Mouse (Mus musculus): ENCODE data around the gene Clmp.
"Not testable (repeated sequence)": the region's sequence is repeated elsewhere in the genome, so short reads cannot be mapped to it uniquely, and the experiment has no call there.

Gene Clmp

GRCm38 (mm10) chr9:40730701-40731590 lies 45.2 kb downstream of the Clmp start:
- no peak for DNase-seq (ENCODE audit: low read depth, low spot score)

- no peak for DNase-seq (ENCODE audit: low read depth, low spot score)
Observed at GRCm38 (mm10) chr9:40731591-40732048, 45.9 kb downstream of the Clmp start.

GRCm38 (mm10) chr9:40732302-40732701 lies 46.5 kb downstream of the Clmp start:
- DNase-seq (ENCODE audit: low read depth, low spot score): no peak

GRCm38 (mm10) chr9:40737117-40737516 lies 51.4 kb downstream of the Clmp start:
- no peak for DNase-seq (ENCODE audit: low read depth, low spot score)

- no peak for DNase-seq (ENCODE audit: low read depth, low spot score)
Observed at GRCm38 (mm10) chr9:40743525-40744034, 57.8 kb downstream of the Clmp start.

- DNase-seq (ENCODE audit: low read depth, low spot score): no peak
Observed at GRCm38 (mm10) chr9:40744233-40744632, 58.5 kb downstream of the Clmp start.

GRCm38 (mm10) chr9:40746796-40747195 lies 61.0 kb downstream of the Clmp start:
- DNase-seq (ENCODE audit: low read depth, low spot score): no peak

GRCm38 (mm10) chr9:40747249-40747648 lies 61.5 kb downstream of the Clmp start:
- no peak for DNase-seq (ENCODE audit: low read depth, low spot score)

GRCm38 (mm10) chr9:40749832-40750620 lies 64.3 kb downstream of the Clmp start:
- DNase-seq (ENCODE audit: low read depth, low spot score): no peak

- no peak for DNase-seq (ENCODE audit: low read depth, low spot score)
Observed at GRCm38 (mm10) chr9:40751749-40752148, 66.0 kb downstream of the Clmp start.

- no peak for DNase-seq (ENCODE audit: low read depth, low spot score)
Observed at GRCm38 (mm10) chr9:40756401-40756800, 70.6 kb downstream of the Clmp start.

GRCm38 (mm10) chr9:40757105-40757626 lies 71.4 kb downstream of the Clmp start:
- DNase-seq (ENCODE audit: low read depth, low spot score): peak; percentile 41

- peak; percentile 57 for DNase-seq (ENCODE audit: low read depth, low spot score)
Observed at GRCm38 (mm10) chr9:40757685-40758270, 72.0 kb downstream of the Clmp start.

GRCm38 (mm10) chr9:40762354-40762753 lies 76.6 kb downstream of the Clmp start:
- no peak for DNase-seq (ENCODE audit: low read depth, low spot score)

GRCm38 (mm10) chr9:40764887-40765580 lies 79.3 kb downstream of the Clmp start:
- no peak for DNase-seq (ENCODE audit: low read depth, low spot score)

GRCm38 (mm10) chr9:40765581-40765940 lies 79.8 kb downstream of the Clmp start:
- DNase-seq (ENCODE audit: low read depth, low spot score): no peak

- no peak for DNase-seq (ENCODE audit: low read depth, low spot score)
Observed at GRCm38 (mm10) chr9:40766058-40766605, 80.4 kb downstream of the Clmp start.

- no peak for DNase-seq (ENCODE audit: low read depth, low spot score)
Observed at GRCm38 (mm10) chr9:40767946-40768345, 82.2 kb downstream of the Clmp start.

GRCm38 (mm10) chr9:40772246-40772645 lies 86.5 kb downstream of the Clmp start:
- no peak for DNase-seq (ENCODE audit: low read depth, low spot score)

- not testable (repeated sequence) for DNase-seq (ENCODE audit: low read depth, low spot score)
Observed at GRCm38 (mm10) chr9:40773142-40773541, 87.4 kb downstream of the Clmp start.

- no peak for DNase-seq (ENCODE audit: low read depth, low spot score)
Observed at GRCm38 (mm10) chr9:40773869-40774268, 88.1 kb downstream of the Clmp start.
